Mouse (Mus musculus): ENCODE results near the gene Rnase1.

The Rnase1 gene

DNA sequence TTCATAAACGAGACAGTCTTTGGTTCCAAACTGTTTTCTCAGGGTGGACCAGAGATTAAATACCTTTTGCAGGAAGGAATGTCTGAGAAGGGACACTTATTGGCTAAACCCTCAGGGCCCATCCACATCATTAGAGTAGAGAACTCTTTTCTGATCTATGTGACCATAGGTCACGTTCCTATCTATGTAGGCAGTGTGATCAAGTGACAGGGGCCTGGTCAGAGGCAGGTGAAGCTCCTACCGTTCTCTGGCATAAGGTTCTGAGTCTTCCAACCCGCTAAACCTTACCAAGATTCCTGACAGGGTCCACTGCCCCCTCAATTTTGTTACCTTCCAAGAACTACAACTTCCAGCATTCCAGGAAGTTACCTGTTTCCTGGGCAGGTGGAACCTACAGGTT lies 4.5 kb downstream of the Rnase1 start:
- no peak for DNase-seq (ENCODE audit: low spot score in 2 of 2)

DNA sequence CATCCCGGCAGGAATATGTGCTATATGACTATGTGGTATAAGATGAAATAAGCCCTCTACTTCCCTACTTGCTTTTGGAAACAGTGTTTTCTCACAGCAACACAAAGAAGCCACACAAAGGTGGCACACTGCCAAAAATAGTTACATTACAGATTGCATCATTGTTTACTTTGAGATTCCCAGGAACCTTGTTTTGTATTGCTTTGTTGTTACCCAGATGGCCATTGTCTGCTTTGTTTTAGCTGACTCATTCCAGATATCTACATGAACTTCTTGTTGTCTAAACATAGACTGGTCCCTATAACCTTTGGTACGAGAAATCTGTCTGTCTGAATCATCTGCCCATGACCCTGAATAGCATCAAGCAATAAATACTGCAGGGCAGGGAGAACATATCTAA lies 6.2 kb downstream of the Rnase1 start:
- DNase-seq (ENCODE audit: low spot score in 2 of 2), result no peak

DNA sequence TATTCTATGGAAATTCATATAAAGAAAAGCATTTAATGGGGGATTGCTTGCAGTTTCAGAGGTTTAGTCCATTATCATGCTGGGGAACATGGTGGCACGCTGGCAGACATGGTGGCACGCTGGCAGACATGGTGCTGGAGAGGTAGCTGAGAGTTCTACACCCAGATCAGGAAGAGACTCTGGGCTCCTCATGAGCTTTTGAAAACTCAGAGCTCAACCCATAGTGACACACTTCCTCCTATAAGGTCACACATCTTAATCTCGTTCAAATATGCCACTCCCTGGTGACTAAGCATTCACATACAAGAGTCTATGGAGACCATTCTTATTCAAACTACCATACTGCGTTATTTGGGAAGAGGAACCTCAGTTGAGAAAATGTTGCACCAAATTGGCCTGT lies 14.2 kb downstream of the Rnase1 start:
- DNase-seq (ENCODE audit: low spot score in 2 of 2), result no peak

DNA sequence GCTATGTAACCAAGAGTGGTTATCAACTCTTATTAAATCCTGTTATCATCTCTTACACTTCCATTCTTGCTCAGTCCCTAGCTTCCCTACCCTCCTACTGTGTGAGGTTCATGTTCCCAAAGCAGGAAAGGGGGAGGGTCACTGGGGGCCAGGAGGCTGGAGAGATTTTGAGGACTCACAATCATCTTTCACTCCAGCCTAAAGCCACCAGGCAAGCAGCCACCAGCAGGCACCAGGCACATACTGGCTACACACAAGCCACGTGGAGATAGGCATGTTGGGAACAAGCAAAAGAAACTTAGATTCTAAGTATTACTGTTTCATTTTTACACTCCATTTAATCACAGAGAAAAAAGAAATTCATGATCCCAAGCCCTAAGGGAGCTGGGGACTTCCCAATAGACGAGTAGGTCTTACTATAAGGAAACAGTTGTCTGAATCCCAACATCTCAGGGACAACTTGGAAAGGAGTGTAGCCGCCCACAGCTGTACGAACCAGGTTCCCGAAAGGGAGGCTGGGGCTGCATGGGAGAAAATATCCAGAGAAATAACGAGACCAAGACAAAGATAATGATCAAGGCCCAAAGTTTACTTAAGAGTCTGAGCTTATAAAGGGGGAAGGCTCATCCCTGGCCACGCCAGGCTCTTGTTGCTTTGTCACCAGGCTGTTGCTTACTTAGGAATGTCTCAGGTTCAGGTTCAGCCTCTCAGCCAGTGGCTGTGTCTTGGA lies 15.3 kb downstream of the Rnase1 start:
- DNase-seq (ENCODE audit: low spot score in 2 of 2), result no peak

- no peak for DNase-seq (ENCODE audit: low spot score in 2 of 2)
Measured at GRCm38 (mm10) chr14:51130315-51130940, 16.2 kb downstream of the Rnase1 start.

DNA sequence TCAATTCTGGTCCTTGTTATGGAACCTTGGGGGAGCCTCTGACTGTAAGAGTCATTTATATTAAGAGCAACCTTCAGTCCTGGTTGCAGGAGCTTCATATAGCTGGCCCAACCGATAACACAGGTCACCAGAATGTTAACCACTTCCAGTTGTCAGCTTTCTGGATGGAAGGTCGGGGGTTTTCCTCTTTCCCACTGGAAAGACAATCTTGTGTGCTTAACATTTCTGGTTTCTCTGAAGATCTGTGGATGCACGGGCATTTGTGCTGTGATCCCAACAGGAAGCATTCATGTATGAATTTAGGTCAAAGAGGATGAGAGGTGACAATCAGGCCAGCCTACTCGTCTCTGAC lies 17.0 kb downstream of the Rnase1 start:
- DNase-seq (ENCODE audit: low spot score in 2 of 2), result no peak

DNA sequence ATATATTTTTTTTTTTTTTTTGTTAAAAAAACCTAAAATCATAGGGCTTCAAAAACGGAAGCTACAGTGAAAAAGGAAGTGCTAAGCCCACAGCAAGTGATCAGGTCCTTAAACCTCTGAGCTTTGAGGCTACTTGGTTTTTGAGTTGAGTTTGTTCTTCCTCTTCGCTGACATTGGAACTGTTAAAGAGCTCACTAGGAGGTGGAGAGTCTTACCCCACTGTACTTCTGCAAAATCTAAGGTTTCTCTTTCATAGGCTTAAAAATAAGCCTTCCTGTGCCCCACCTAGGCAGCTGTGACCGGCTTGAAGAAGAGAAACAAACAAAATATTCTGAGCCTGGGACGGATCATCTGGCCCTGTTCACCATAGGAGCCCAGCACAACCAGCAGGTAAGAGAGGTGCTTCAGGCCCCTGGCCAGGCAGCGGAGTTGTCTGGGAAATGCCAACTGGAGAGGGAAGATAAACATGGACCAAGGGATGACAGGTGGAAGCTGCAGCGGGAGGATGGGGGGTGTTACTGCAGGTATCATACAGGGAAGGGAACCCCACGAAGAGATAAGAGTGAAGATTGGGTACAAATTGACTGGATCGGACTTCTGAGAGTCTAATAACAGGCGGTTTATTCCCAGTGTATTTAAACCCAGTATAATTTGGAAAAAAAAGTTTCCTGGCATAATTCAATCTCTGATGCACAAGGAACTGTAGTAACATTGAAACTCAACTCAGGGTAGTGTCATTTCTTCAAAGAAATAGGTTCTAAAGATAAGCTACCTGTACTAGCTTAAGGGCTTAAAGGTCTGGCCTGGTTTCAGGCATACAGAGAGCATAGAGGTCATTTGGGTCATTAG lies 17.6 kb downstream of the Rnase1 start:
- DNase-seq (ENCODE audit: low spot score in 2 of 2), result no peak

DNA sequence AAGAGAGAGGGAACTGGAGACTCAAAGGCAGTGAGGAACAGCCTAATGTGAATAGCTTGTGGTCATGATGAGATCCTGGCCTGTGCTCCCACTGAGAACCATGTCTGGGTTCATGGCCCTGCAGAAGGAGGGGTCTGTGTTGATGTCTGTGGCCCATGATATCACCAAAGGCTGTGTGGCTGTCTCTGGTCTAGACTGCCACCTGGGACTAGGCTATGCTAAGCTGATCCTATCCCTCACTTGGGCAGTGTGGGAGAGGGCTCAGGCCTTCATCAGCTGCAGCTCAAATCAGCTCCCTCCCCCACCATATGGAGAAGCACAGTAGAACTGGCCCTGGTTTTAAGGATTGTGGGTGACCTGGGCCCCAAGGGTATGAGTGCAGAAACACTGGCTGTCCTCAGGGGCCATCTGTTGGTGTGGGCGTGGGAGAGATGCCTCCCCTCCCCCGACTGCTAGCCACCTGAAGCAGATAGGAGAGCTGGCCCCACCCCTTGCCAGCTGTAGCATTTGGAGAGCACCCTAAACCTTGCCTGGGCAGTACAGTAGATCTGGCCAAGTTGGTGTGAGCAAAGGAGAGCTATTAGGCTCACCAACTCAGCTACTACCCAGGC lies 18.8 kb downstream of the Rnase1 start:
- no peak for DNase-seq (ENCODE audit: low spot score in 2 of 2)

GRCm38 (mm10) chr14:51125684-51126083 lies 20.9 kb downstream of the Rnase1 start:
- no peak for DNase-seq (ENCODE audit: low spot score in 2 of 2)

GRCm38 (mm10) chr14:51113916-51114560 lies 32.5 kb downstream of the Rnase1 start, which contains the start of gene Eddm3b:
Eddm3b (plus strand) TSS chr14:51114426.
- no peak for DNase-seq (ENCODE audit: low spot score in 2 of 2)

- no peak for DNase-seq (ENCODE audit: low spot score in 2 of 2)
Measured at GRCm38 (mm10) chr14:51113476-51113875, 33.1 kb downstream of the Rnase1 start.

DNA sequence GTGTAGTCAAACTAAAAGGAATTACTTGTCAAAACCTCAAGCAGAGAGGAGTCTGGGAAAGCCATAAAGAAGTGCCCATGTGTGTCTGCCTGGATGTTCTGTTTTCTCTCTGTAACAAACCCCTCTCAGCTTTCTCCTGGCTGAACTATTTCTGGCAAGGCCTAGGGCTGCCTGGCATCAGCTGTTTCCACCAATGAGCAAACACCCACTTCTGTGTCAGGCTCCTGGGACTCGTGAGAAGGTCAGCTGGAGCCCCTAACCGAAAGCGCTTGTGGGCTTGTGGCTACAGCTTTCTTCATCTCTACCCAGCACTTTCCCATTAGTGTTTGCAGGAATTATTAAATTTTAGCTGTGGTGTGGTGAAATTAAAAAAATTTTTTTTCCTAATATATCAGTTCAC lies 34.6 kb downstream of the Rnase1 start:
- DNase-seq (ENCODE audit: low spot score in 2 of 2), result no peak

DNA sequence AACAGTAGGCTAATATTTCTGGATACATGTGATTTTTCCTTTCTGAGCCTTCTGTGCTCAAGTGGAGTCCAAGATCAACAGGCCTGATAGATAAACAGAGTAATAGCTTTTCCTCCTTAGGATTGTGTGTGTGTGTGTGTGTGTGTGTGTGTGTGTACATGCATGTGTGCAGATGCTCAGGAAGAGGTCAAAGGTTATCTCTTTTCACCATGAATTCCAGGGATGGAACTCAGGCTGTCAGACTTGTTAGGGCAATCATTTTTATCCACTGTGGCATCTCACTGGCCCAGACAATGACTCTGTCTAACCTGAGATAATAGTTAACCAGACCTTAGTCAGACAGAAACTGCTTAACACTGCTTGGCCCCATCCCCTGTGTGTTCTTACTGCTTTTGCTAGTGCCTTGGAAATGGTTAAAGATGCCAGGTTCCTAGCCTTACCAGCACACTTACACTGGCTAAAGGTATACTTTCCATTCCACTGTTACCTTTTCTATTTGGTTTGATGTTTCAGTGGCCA lies 40.1 kb downstream of the Rnase1 start:
- DNase-seq (ENCODE audit: low spot score in 2 of 2), result no peak

DNA sequence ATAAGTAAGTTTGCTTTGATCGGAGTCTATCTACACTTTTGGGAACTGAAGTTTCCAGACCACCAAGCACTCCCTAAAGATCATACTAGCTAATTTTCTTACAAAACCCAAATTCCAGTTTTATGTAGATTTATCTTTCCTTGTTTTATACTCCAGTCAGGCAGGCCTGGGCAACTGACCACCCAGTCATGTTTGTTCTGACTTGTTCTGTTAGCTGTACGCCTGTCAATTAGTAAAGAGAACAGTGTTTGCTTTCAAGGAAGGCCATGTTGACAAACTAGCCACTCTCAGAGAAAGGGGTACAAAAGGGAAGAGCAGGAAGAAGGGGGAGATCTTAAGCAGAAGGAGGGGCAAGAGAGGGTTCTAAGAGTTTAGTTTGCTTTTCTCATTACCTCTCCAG lies 42.2 kb downstream of the Rnase1 start:
- DNase-seq (ENCODE audit: low spot score in 2 of 2), result no peak

DNA sequence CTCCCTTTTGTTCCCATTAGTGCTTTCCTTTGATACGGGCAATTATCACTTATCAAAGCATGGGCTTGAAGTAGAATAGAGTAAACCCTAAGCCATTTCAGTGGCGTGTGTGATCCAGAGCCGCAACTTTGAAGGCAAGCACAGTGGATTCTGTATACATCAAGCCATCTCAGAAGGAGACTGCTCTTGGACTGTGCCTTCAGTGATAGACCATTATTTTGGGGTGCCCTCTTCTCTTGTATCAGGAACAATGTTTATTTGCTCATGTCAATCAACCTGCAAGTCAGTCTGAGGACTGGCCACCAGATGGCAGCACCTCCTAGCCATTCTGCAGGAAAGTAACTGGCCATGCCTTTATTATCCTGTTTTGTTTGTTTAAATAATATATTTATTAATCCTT lies 43.4 kb downstream of the Rnase1 start:
- DNase-seq (ENCODE audit: low spot score in 2 of 2), result peak; percentile 61 to 68

GRCm38 (mm10) chr14:51101284-51101683 lies 45.3 kb downstream of the Rnase1 start:
- no peak for DNase-seq (ENCODE audit: low spot score in 2 of 2)

DNA sequence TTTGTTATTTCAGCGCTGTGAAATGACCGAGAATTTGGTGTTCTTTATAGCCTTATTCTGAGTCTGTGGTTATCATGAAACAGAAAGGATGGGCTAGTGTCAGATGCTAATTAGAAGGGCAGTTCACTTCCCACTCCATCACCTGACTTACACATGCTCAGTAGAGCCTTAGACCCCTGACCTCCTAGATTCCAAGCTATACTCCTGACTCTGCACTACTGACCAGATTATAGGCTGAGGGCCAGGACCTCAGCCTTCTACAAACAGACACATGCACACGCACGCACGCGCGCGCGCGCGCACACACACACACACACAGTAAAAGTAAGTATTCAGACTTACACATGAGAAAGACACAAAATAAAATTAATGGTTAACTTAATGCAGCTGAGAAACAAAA lies 47.7 kb downstream of the Rnase1 start:
- DNase-seq (ENCODE audit: low spot score in 2 of 2), result no peak

DNA sequence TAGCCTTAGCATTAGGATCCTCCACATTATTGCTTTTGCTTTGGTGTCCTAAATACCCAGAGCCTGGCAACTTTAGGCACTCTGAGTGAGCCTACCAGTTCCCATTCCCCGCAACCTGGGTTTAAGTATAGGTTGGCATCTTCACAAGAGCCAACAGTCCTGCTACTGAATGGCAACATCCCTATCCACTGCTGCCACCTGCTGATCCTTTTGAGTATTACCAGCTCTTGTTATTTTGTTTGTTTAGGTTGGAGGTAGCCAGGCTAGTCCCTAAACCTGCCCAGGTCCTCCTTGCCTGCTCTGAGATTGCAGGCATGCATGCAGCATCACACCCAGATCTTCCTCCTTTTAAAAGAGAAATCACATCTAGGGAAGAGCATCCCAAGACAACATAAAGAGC lies 48.3 kb downstream of the Rnase1 start:
- peak; percentile 56 to 86 for DNase-seq (ENCODE audit: low spot score in 2 of 2)

DNA sequence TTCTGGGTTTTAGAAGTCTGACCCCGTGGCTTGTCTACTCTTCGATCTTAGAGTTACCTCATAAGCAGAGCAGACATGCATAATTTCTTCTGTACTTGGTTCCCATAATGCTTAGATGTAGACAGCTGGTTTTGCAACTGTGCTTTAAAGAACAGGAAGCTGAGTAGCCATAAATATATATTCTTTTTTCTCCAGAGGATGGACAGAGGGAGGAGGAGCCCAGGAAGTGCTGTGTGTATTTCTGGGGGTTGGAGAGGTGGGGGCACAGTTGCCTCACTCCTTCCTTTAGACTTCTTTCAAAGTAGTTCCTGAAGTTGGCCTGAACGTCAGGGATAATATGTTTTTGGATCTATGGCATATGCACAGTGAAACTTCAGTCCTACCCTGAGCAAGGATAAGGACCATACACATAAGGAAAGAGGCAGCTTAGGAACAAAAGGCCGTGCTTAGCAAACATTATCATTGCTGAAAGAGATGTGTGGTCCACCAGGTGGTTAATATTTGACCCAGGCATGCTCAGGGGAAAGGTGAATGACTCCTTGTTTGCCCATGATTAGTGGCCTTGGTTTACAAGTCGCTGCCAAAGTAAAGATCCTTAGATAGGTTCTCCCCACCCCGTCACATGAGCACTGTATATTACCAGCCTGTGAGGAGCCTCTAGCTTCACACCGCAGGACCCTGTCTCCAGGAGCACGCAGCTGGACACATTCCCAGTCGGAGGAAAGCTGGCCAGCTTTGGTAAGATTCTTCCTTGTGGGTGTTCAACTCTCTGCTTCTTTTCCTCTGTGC lies 50.7 kb downstream of the Rnase1 start:
- no peak for DNase-seq (ENCODE audit: low spot score in 2 of 2)

All from frontal cortex, postnatal 25 days (tissue).